Mouse (Mus musculus) MEL (cell line): ENCODE data around the gene Cep78.

Source experiments
- CTCF ChIP-seq, 3 experiments: IDR thresholded peaks in 2 of 3; conservative IDR thresholded peaks in 1 of 3; 2 replicates each; pipeline ENCODE4 v1.5.1; 2011 to 2012; ENCODE audit warnings: low read length in 3 of 3, low read depth in 2 of 3, mild to moderate bottlenecking in 2 of 3, improper control_type of control experiment in 1 of 3, inconsistent platforms in 1 of 3, mixed read lengths in 1 of 3, moderate library complexity in 1 of 3; ENCODE audit not compliant: control insufficient read depth in 1 of 3, insufficient read depth in 1 of 3, poor library complexity in 1 of 3, severe bottlenecking in 1 of 3
- ELF1 ChIP-seq: IDR thresholded peaks from 2 replicates; pipeline ENCODE4 v1.6.1; 2014; ENCODE audit warnings: low read depth, mild to moderate bottlenecking, inconsistent platforms, low read length, improper control_type of control experiment, moderate library complexity
- GABPA ChIP-seq: IDR thresholded peaks from 2 replicates; pipeline ENCODE4 v1.6.1; 2012; ENCODE audit warnings: low read depth, mild to moderate bottlenecking, inconsistent platforms, low read length, improper control_type of control experiment, moderate library complexity
- KAT2A ChIP-seq: conservative IDR thresholded peaks from 2 replicates; pipeline ENCODE4 v1.6.1; 2012; ENCODE audit warnings: low read depth, low read length, improper control_type of control experiment, inconsistent platforms
- POLR2A ChIP-seq, 2 experiments: IDR thresholded peaks; 2 replicates each; pipeline ENCODE4 v1.6.1; 2011 to 2012; ENCODE audit warnings: low read length in 2 of 2, mild to moderate bottlenecking in 2 of 2, control low read depth in 1 of 2, improper control_type of control experiment in 1 of 2, low read depth in 1 of 2, moderate library complexity in 1 of 2; ENCODE audit not compliant: control insufficient read depth in 1 of 2, insufficient read depth in 1 of 2, poor library complexity in 1 of 2
- SMC3 ChIP-seq: IDR thresholded peaks from 2 replicates; pipeline ENCODE4 v1.6.1; 2011; ENCODE audit warnings: low read depth, low read length, improper control_type of control experiment
- TCF12 ChIP-seq: IDR thresholded peaks from 2 replicates; pipeline ENCODE4 v1.6.1; 2014; ENCODE audit warnings: low read depth, mild to moderate bottlenecking, inconsistent platforms, low read length, improper control_type of control experiment, moderate library complexity
- USF1 ChIP-seq: IDR thresholded peaks from 2 replicates; pipeline ENCODE4 v1.6.1; 2014; ENCODE audit warnings: low read depth, mild to moderate bottlenecking, inconsistent platforms, low read length, improper control_type of control experiment, moderate library complexity
- ZC3H11A ChIP-seq: IDR thresholded peaks from 2 replicates; pipeline ENCODE4 v1.6.1; 2012; ENCODE audit warnings: low read depth, mild to moderate bottlenecking, inconsistent platforms, low read length, improper control_type of control experiment
- ZKSCAN1 ChIP-seq: IDR thresholded peaks from 2 replicates; pipeline ENCODE4 v1.6.1; 2012; ENCODE audit warnings: low read depth, mild to moderate bottlenecking, inconsistent platforms, low read length, improper control_type of control experiment, moderate library complexity

GRCm38 (mm10) chr19:15941399-15941798 is 43.4 kb downstream of the Cep78 start:
- TF ChIP-seq CTCF (IDR thresholded peaks at IDR 0.05 in 2 of 3, conservative IDR thresholded peaks at IDR 0.05 in 1 of 3; ENCODE audit: control insufficient read depth in 1 of 3, insufficient read depth in 1 of 3, low read depth in 2 of 3, low read length in 3 of 3, poor library complexity in 1 of 3, severe bottlenecking in 1 of 3), result no peak
- TF ChIP-seq ELF1, result no peak
- no peak for TF ChIP-seq GABPA
- no peak for TF ChIP-seq USF1
- no peak for TF ChIP-seq ZC3H11A
- no peak for TF ChIP-seq POLR2A (IDR thresholded peaks at IDR 0.05; ENCODE audit: control insufficient read depth in 1 of 2, insufficient read depth in 1 of 2, low read depth in 1 of 2, low read length in 2 of 2, poor library complexity in 1 of 2)
- TF ChIP-seq KAT2A, result no peak
- TF ChIP-seq TCF12, result no peak
- no peak for TF ChIP-seq ZKSCAN1
- no peak for TF ChIP-seq SMC3
